Mouse (Mus musculus): Measurements from ENCODE around the gene Cabp2.
"Not testable (repeated sequence)": the region's sequence is repeated elsewhere in the genome, so short reads cannot be mapped to it uniquely, and the experiment has no call there.

Gene Cabp2

DNA sequence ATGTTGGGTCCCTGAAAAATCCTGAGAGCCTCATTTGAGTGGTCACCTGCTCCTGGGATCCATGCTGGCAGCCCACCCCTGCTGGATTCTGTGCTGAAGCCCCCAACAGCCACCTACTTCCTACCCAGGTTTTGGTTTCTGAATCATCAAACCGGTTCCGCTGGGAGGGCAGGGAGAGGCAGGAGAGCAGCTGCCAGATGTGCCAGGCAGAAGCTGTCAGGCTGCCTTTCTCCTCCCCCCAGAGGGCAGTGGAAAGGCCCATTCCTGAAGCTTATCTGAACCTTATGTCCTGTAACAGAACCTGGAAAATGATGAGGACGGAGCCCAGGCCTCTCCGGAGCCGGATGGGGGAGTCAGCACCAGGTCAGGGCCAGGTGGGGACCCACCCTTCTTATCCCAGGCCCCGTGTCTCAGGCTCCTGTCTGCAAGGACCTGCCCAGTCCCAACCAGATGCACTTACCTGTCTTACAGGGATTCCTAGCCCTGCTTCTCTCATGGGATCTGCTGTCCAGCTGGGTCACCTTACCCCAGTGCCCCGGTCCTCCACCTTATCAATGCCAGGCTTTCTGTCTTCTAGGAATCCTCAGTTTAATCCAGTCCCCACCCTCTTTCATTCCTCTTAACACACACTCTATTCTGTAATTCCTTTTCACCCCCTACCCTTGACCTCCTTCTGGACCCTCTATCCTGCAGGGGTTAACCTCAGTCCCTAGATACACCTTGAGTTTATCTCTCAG, 45.5 kb downstream of the Cabp2 start:
- no peak for DNase-seq

DNA sequence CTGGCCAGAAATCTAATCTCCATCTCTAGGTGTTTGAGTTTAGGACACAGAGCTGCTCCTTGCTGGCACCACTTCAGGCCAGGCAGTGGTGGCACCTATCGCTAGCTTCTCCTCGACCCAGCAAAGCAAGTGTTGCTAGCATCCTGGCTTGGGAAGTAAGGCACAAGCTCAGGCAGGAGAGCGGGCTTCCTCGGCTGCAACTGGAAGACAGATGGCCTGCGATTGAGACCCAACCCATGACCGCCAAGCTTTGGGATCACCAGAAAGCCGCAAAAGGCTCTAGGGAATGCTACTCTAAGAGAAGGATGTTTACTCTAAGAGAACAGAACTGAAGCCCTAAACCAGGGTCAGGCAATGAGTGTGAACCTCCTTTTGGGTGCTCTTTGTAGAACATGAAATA, 48.1 kb downstream of the Cabp2 start:
- DNase-seq: no peak

GRCm38 (mm10) chr19:4130106-4130505, 48.7 kb downstream of the Cabp2 start:
- DNase-seq: no peak

GRCm38 (mm10) chr19:4131075-4131474, 49.7 kb downstream of the Cabp2 start:
- DNase-seq: no peak

GRCm38 (mm10) chr19:4131768-4132167, 50.4 kb downstream of the Cabp2 start:
- DNase-seq: no peak

DNA sequence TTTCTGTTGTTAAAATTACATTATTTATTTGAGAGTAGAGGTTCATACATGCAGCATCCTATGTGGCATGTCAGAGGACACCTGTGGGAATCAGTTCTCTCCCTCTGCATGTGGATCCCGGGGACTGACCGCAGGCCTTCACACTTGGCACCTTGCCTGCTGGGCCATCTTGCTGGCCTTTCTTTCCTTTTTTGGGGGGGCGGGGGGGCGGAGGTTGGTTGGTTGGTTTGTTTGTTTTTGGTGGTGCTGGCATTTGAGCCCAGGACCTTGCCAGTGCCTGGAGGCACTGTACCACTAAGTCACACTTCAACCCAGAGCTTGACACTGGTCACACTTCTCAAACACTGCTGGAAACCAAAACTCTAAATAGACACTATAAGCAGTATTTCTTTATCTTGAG, 53.0 kb downstream of the Cabp2 start:
- DNase-seq: no peak

GRCm38 (mm10) chr19:4135229-4135962, 54.0 kb downstream of the Cabp2 start:
- not testable (repeated sequence) for DNase-seq

GRCm38 (mm10) chr19:4135963-4136345, 54.6 kb downstream of the Cabp2 start:
- not testable (repeated sequence) for DNase-seq

- DNase-seq: no peak
Observed at GRCm38 (mm10) chr19:4136463-4136862, 55.1 kb downstream of the Cabp2 start.

Data from spleen, adult 18-20 months (tissue).